Mouse (Mus musculus) bone marrow macrophage, adult 2 months (primary cell): ENCODE data around the gene Phf7.

ENCODE experiments used
- CTCF ChIP-seq: IDR thresholded peaks from 2 replicates; pipeline ENCODE4 v1.5.1; 2012; ENCODE audit warnings: low read depth, mild to moderate bottlenecking, low read length, moderate library complexity
- POLR2A ChIP-seq: IDR thresholded peaks from 2 replicates; pipeline ENCODE4 v1.6.1; 2012; ENCODE audit warnings: mild to moderate bottlenecking, low read depth, low read length, borderline replicate concordance

DNA sequence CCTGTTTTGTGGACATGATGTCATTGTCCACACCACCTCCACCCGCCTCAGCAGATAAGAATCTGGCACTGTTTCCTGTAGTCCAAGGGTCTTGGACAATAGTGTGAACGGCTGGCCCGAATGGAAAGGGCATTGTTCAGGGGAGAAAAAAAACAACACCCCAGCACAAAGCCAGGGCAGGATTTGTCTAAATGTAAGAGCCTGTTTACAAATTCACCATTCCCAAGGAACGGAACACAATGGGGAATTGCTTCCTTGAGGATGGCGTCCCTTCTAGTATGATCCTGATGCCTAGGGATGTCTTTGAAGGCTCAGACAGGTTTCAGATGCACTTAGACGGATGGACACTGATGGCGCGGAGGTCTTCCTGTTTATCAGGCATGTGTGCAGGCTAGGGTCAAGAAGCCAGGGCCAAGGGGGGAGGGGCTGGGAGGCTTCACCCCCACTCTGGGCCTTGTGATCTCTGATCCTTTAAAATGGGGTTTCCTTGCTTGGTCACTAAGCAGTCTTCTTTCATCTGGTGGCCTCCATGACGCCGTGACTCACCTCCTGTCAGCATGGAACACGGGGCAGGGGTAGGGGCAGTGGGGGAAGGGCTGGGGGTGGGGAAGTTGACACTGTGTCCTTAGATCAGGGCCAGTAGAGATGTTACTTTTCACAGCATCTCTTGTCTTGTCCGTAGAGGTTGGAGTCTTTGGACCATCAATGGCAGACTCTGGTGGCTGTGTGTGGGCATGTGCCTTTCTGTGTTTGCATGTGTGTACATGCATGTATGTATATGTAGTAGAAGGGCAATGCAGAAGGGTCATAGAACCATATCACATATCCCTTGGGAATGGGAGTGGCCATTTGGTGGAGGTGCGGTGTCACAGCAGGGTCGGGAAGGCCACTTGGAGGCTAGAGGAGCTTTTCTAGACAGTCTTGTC, 17.8 kb downstream of the Phf7 start:
- no peak for TF ChIP-seq CTCF
- no peak for TF ChIP-seq POLR2A
